8 mouse cellular contexts compared by ENCODE assay signal in the genomic region with DNA sequence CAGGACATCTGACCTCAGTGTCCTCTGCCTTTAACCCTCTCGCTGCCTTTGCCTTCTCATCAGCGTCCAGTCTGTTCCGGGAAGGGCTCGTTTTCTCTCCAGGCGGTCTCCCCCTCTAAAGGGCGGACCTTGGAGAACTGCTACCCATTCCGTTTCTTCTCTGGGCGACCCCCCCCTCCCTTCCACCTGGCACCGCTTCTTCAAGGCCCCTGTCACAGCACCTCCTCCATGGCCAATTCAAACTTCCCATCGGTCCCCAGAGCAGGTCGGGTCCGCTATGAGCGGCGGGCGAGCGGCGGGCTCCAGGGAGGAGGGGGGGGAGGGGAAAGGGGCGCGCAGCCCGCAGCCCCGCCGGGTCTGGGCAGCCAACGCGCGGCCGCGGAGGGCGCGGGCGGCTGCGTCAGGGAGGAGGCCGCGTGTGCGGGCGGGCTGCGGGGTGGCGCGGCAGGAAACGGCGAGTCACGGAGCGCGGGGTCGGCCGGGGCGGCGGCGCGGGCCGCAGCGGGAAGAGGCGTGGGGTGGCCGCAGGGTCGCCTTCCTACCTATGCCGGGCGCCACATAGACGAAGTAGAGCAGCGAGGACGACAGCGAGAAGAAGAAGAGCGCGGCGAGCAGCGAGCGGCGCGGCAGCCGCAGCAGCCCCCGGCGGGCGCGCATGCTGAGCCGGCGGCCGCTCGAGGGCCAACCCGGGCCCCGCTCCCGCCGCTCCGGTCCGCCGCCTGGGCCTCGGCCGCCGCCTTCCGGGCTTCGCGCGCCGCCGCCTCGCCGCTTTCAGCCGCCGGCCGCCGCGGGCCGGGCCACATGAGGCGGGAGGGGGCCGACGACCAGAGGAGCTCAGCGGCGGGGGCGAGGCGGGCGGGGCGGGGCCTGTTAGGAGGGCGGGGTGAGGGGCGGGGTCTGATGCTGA. TPM values are rescaled to one million over a fixed set of nuclear protein-coding genes. Genes with fewer than 3 reads are reported as not detected.
DNase-seq lines count a peak whose midpoint lies in the region; ATAC-seq and TF ChIP-seq lines count a peak whose summit lies in the region.

Gene B4galt5 (minus strand): TSS at position 808 of the 907 bp plus-strand sequence.

- DNase-seq in 3134 (ENCODE audit: extremely low read depth, insufficient read length, low spot score): peak; percentile 53
- DNase-seq in cerebellum, adult 8-10 months: peak; percentile 56
- peak; percentile 96 for DNase-seq in heart, adult 11 months
- DNase-seq in liver, embryonic 14.5 days (ENCODE audit: low read depth in 3 of 3, low spot score in 3 of 3): no peak
- peak; percentile 72 for DNase-seq in retina, postnatal 1 day

- H3K27me3 ChIP-seq in E14TG2a.4 (ENCODE audit: insufficient read depth, low read length): peaks cover 25% of the 10 kb centered on the region
- no peaks in the 10 kb centered on the region for H3K27me3 ChIP-seq in intestine, postnatal 0 days (replicated peaks; ENCODE audit: control insufficient read depth, insufficient read depth, low read length)
- peaks cover 49% of the 10 kb centered on the region for H3K27me3 ChIP-seq in liver, embryonic 14.5 days (ENCODE audit: control insufficient read depth, insufficient read depth, low read length)

- ATAC-seq in intestine, postnatal 0 days: peak; percentile 4; the same call in 1 of the 2 replicates
- peak; percentile 10 for ATAC-seq in liver, embryonic 14.5 days (ENCODE audit: insufficient read depth)
- ATAC-seq in activated CD4-positive, CD25-positive, alpha-beta regulatory T cell, adult 4 months: no peak

- WGBS in intestine, postnatal 0 days: under 1% methylated on average over 44 of the region's 111 CpGs
- under 1% methylated on average over 87 of the region's 111 CpGs for WGBS in liver, embryonic 14.5 days (ENCODE audit: insufficient replicate concordance)

- H3K4me3 ChIP-seq in E14TG2a.4 (replicated peaks; ENCODE audit: low read length): peak within 1 kb of the TSS; percentile 86
- peak within 1 kb of the TSS; percentile 91 for H3K4me3 ChIP-seq in intestine, postnatal 0 days (ENCODE audit: low read depth, low read length)
- peak within 1 kb of the TSS; percentile 79 to 80 for H3K4me3 ChIP-seq in liver, embryonic 14.5 days (ENCODE audit: insufficient read depth in 1 of 2, low read depth in 2 of 2, low read length in 2 of 2)

- TF ChIP-seq CTCF in E14TG2a.4 (conservative IDR thresholded peaks at IDR 0.05; ENCODE audit: low read length): no peak
- TF ChIP-seq CTCF in intestine, postnatal 0 days (IDR thresholded peaks at IDR 0.05; ENCODE audit: low read depth): no peak
- no peak for TF ChIP-seq CTCF in liver, embryonic 14.5 days (IDR thresholded peaks at IDR 0.05; ENCODE audit: low read depth)

- TF ChIP-seq EP300 in liver, embryonic 14.5 days (IDR thresholded peaks at IDR 0.05; ENCODE audit: low read depth): no peak

- peaks cover 82% of the 10 kb centered on the region for H3K4me1 ChIP-seq in E14TG2a.4 (replicated peaks; ENCODE audit: low read depth, low read length)
- H3K4me1 ChIP-seq in intestine, postnatal 0 days (replicated peaks; ENCODE audit: control insufficient read depth, insufficient read depth, low read length): peaks cover 3% of the 10 kb centered on the region; the same call in 1 of the 2 replicates
- peaks cover 28 to 59% of the 10 kb centered on the region in 2 experiments for H3K4me1 ChIP-seq in liver, embryonic 14.5 days (replicated peaks; ENCODE audit: control insufficient read depth in 2 of 2, insufficient read depth in 2 of 2, low read length in 1 of 2)

- peak within 1 kb of the TSS; percentile 88 for H3K9ac ChIP-seq in intestine, postnatal 0 days (ENCODE audit: low read depth, low read length)
- H3K9ac ChIP-seq in liver, embryonic 14.5 days (replicated peaks): peak within 1 kb of the TSS; percentile 75

- H3K4me2 ChIP-seq in intestine, postnatal 0 days (replicated peaks; ENCODE audit: low read depth): peak within 1 kb of the TSS; percentile 87
- peak within 1 kb of the TSS; percentile 93 for H3K4me2 ChIP-seq in liver, embryonic 14.5 days (ENCODE audit: low read depth)

- H3K9me3 ChIP-seq in E14TG2a.4 (ENCODE audit: low read length): no peaks in the 10 kb centered on the region
- H3K9me3 ChIP-seq in intestine, postnatal 0 days (ENCODE audit: control insufficient read depth): no peaks in the 10 kb centered on the region
- H3K9me3 ChIP-seq in liver, embryonic 14.5 days (ENCODE audit: control insufficient read depth, low read length): no peaks in the 10 kb centered on the region

- peak within 1 kb of the TSS; percentile 87 for H3K27ac ChIP-seq in intestine, postnatal 0 days (ENCODE audit: low read depth, low read length)
- H3K27ac ChIP-seq in liver, embryonic 14.5 days: peak within 1 kb of the TSS; percentile 15; the same call in 1 of the 2 replicates

- peaks cover 20% of the 10 kb centered on the region for H3K36me3 ChIP-seq in E14TG2a.4 (ENCODE audit: insufficient read depth, low read length)
- H3K36me3 ChIP-seq in intestine, postnatal 0 days (ENCODE audit: control insufficient read depth, insufficient read depth): no peaks in the 10 kb centered on the region
- H3K36me3 ChIP-seq in liver, embryonic 14.5 days (replicated peaks; ENCODE audit: control insufficient read depth, insufficient read depth, low read depth): no peaks in the 10 kb centered on the region

RNA-seq across cellular contexts. Expression of gene B4galt5, which starts in this region (rescaled TPM):
- 22.4 and 26.6 TPM in 2 replicates for polyA plus RNA-seq in intestine, postnatal 0 days (2015; fragmentation: Nextera tagmentation; extraction: Ambion mirVana)
- polyA plus RNA-seq in liver, embryonic 14.5 days (2012; rRNA removed): 2.3 TPM in 2 replicates
- polyA plus RNA-seq in liver, embryonic 14.5 days (2014; fragmentation: Nextera tagmentation; extraction: Ambion mirVana): 2.3 and 2.7 TPM in 2 replicates
- 10 to 100 TPM in 1 of 2 experiments, 1 to 10 TPM in 1; 7.9 to 11.6 TPM for polyA plus RNA-seq in activated CD4-positive, CD25-positive, alpha-beta regulatory T cell, adult 4 months (2017; shearing (Covaris generic))

Comparison
In these comparisons a context has a peak if more than half of its experiments do, and no peak if none do; other contexts are left out.
1. DNase-seq: peak in 3134 (single experiment), cerebellum, adult 8-10 months (single experiment), heart, adult 11 months (single experiment) and retina, postnatal 1 day (single experiment); none in liver, embryonic 14.5 days (0 of 3).
2. Peak in every context shown above with its lines, with median percentiles within 50 percentile points of each other: H3K4me3 ChIP-seq.